Mouse (Mus musculus) layer of hippocampus, postnatal 36 days (tissue): ENCODE data around the gene Arl6. TPM values are rescaled to one million over a fixed set of nuclear protein-coding genes. Genes with fewer than 3 reads are reported as not detected.

Experiments used
- DNase-seq, 2 experiments: peaks; one replicate each; pipeline ENCODE4 v3.0.0; 2022
- total RNA-seq, 2 experiments: library from RNA; stranded (reverse); gene quantifications; 2 replicates each; pipeline ENCODE4 v1.2.3; 2021

The Arl6 gene
- total RNA-seq, 2 experiments from 2014 or later: 28.3 to 30.4 TPM

GRCm38 (mm10) chr16:59586911-59587310, 52.3 kb downstream of the Arl6 start:
- no peak for DNase-seq

- DNase-seq: no peak
These were observed 52.9 kb downstream of the Arl6 start for GRCm38 (mm10) chr16:59586276-59586675.

GRCm38 (mm10) chr16:59585706-59586244, 53.4 kb downstream of the Arl6 start:
- DNase-seq: no peak

DNA sequence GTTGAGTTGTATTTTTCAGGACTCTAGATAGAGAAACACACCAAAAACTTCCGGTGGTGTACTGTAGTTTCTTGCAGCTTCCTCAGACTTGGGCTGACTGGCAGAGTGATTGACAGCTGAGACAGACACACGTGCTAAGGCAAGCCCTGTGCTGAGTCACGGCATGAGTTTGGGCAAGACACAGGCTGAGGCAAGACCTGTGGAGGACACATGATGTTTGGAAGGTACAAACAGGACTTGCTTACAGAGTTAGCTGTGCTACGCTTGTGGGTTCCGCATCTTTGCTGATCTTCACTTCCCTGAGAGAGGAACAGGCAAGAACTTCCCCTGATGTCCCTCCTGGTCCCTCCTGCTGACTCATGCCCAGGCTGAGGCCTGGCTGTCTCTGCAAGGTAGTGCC, 55.7 kb downstream of the Arl6 start:
- DNase-seq: no peak

GRCm38 (mm10) chr16:59579237-59579636, 60.0 kb downstream of the Arl6 start:
- no peak for DNase-seq

DNA sequence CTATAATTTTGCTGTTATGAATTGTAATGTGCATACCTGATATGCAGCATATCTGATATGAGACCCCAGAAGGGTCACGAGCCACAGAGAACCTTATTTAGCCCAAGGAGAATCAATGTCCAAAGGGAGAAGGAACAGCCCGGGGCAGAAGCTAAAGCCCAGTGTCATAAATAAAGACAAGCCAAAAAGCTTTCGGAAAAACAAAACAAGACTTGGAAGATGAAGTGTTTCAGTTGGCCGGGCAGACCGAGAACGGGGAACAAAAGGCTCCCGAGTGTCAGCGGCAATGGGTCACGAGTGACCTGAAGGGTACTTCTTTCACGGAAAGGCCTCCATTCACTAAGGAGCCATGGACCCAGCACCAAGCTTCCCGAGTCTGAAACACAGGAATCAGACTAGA, 65.2 kb downstream of the Arl6 start:
- no peak for DNase-seq

DNA sequence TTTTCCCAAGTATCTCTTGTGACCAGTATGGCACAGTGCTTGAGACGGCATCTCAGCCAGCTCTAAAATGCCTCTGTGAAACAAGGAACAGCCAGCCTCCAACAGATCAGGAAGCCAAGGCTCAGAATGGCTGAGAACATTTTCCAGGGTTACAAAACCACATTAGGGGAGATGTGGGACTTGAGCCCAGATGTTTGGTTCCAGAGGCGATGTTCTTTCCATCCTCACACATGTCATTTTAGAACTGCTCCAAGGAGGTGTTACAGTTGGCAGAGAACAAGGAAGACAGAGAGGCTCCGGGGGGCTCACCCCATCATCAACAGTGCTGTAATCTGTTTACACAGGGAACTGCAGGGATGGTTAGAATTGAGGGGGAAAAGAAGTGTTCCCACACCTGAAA, 66.5 kb downstream of the Arl6 start:
- DNase-seq: no peak

DNA sequence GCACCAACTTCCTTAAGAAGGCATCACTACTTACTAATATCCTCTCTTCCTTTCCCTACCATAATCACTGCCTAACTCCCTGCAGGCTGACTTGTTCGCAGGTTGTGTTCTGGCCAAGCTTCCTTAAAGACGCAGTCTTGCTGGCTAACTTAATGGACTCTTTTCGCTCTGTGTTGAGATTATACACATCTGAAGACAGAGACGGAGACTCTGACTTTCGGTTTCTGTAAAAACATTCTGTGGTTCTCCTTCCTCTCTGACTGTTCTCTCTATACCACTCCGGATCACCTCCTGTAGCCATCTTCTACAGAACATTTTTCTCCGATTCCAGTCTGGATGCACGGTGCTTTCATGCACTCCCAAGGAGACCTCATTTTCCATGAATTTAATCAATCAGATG, 68.4 kb downstream of the Arl6 start:
- DNase-seq: no peak

DNA sequence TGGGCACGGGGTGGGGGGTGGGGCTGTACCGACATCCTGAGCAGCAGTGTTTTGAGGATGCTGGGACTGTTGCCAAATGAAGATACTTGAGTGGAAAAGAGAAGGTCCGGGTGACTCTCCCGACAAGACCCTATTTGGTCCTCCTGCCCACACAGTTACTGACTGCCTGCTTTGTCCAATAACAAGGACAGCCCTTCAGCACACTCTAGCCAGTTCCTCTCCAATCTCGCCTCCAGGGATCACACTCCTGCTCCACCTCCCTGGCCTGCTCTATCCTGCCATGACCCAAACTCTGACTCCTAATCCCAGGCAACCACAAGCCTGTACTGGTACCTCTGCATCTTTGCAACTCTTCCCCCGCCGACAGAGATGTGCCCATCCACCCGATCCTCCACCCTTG, 69.4 kb downstream of the Arl6 start:
- DNase-seq: no peak

- DNase-seq: no peak
These were observed 71.3 kb downstream of the Arl6 start for GRCm38 (mm10) chr16:59567721-59568381.

DNA sequence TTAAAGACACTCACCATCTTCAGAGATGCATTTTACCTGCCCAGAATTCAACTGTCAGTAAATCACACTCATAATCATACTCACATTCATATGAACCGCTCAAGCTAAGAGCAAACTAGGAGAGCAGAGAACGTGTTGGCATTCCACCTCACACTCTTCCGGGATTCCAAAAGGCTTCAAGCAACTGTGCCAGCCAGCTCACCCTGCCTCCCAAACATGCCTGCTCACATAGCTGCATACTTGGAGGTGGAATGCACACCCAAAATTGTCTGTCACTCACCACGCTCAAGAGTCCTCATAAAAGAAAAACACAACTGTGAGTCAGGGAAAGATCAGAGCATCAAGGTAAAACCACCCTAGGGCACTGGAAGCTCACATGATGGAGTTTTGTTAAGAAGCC, 72.8 kb downstream of the Arl6 start:
- no peak for DNase-seq

- DNase-seq: no peak
These were observed 73.6 kb downstream of the Arl6 start for GRCm38 (mm10) chr16:59565631-59566030.

DNA sequence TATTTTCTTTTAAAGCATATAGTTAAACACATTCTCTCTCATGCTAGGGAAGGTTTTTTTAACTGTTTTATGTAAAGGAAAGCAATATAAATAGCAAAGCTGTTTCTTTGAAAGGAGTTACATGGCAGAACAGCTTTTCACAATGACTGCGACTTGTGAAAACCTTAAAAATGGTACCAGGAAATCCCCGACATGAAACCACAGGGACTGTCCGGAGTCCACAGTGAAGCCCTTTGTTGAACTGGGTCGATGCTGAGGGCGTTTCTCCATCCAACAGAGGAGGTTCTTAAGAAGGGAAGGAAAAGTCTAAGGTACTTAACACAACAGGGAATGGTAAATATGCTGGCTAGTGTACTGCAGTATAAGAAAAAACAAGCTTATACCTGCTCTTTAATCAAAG, 75.2 kb downstream of the Arl6 start:
- no peak for DNase-seq

Other genes starting within 250 kb of the Arl6 start
- not detected for gene Gabrr3, start 232.1 kb downstream of the Arl6 start, total RNA-seq
- 10 to 100 TPM; 16.8 to 17.1 TPM for gene Riox2, start 167.6 kb downstream of the Arl6 start, total RNA-seq
- 1 to 10 TPM; 4.7 TPM for gene Crybg3, start 38.4 kb downstream of the Arl6 start, total RNA-seq